Comparison of ENCODE assay signal across 15 mouse cellular contexts in genomic region chr9:60077761-60078160, GRCm38 (mm10).
"Had no signal": no experiment of that assay in that cellular context is flagged by ENCODE, and none has a peak within 500 bp of the region (broad histone marks: within the 10 kb centered on the region; RNA-seq: fewer than 3 reads in every experiment).

No protein-coding gene starts in this region.

- H3K36me3 ChIP-seq: neural tube, embryonic 15.5 days; stomach, embryonic 15.5 days had no signal

- H3K27ac ChIP-seq: neural tube, embryonic 15.5 days; stomach, embryonic 15.5 days; stomach, postnatal 0 days had no signal

- DNase-seq: retina, postnatal 1 day; right cerebral cortex, adult 18-20 months; right cerebral cortex, postnatal 14 days; right cerebral cortex, postnatal 25 days; right cerebral cortex, postnatal 4 days; spleen, adult 18-20 months; thymus, adult 18-20 months; thymus, adult 2 months; thymus, postnatal 14 days; thymus, postnatal 25 days; thymus, postnatal 36 days; thymus, postnatal 4 days had no signal

- H3K4me3 ChIP-seq: neural tube, embryonic 15.5 days; stomach, embryonic 15.5 days had no signal

- H3K27me3 ChIP-seq: neural tube, embryonic 15.5 days; stomach, embryonic 15.5 days had no signal
